In the genomic region with DNA sequence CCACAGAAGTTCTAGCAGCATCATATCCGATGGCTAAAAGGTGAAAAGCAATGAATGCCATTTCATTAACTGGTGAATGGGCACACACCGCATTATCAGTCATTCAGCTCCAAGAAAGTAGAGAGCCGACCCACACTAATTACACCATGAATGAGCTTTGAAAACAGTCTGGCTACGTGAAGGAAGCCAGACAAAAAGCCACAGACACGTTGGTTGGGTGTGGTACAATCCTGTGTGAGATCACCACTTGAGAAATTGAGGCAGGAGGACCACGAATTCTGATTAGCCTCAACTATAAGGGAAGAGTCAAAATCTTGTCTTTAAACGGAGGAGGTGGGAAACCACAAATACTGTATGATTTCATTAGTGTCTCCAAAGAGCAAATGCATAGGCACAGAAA, we compare ENCODE assay signal across 20 mouse cellular contexts. TPM values are rescaled to one million over a fixed set of nuclear protein-coding genes. Genes with fewer than 3 reads are reported as not detected.
DNase-seq lines count a peak whose midpoint lies in the region; ATAC-seq and TF ChIP-seq lines count a peak whose summit lies in the region.
"Had no signal": no experiment of that assay in that cellular context is flagged by ENCODE, and none has a peak within 500 bp of the region (broad histone marks: within the 10 kb centered on the region; RNA-seq: fewer than 3 reads in every experiment).

No protein-coding gene starts in this region.

- H3K9ac ChIP-seq in midbrain, embryonic 13.5 days (replicated peaks), result no peak overlapping the region
- H3K9ac ChIP-seq in midbrain, embryonic 11.5 days (ENCODE audit: low read length), result no peak overlapping the region
- no peak overlapping the region for H3K9ac ChIP-seq in hindbrain, embryonic 16.5 days (ENCODE audit: low read depth, low read length)
- no peak overlapping the region for H3K9ac ChIP-seq in neural tube, embryonic 14.5 days (replicated peaks; ENCODE audit: low read depth, low read length)
- H3K9ac ChIP-seq: liver, embryonic 15.5 days had no signal

- H3K27ac ChIP-seq in cerebellum, adult 2 months (ENCODE audit: insufficient read depth, low read length), result no peak overlapping the region
- no peak overlapping the region for H3K27ac ChIP-seq in midbrain, embryonic 13.5 days
- no peak overlapping the region for H3K27ac ChIP-seq in midbrain, embryonic 11.5 days (ENCODE audit: low read depth, low read length)
- H3K27ac ChIP-seq in hindbrain, embryonic 16.5 days (ENCODE audit: low read depth, low read length), result no peak overlapping the region
- no peak overlapping the region for H3K27ac ChIP-seq in neural tube, embryonic 14.5 days (ENCODE audit: low read depth, low read length)
- H3K27ac ChIP-seq in layer of hippocampus, adult 2 months, result no peak overlapping the region
- H3K27ac ChIP-seq: embryonic facial prominence, embryonic 13.5 days; heart, embryonic 13.5 days; liver, embryonic 15.5 days had no signal

- ATAC-seq in midbrain, embryonic 13.5 days, result no peak
- no peak for ATAC-seq in midbrain, embryonic 11.5 days (ENCODE audit: low FRiP score)
- ATAC-seq in hindbrain, embryonic 16.5 days, result no peak
- no peak for ATAC-seq in neural tube, embryonic 14.5 days (ENCODE audit: low read depth)
- no peak for ATAC-seq in megakaryocyte progenitor cell, adult 5-6 weeks (replicated peaks; ENCODE audit: poor library complexity)

- WGBS in cerebellum, adult 2 months, result 27% methylated on average over 7 of the region's 7 CpGs
- 28% methylated on average over 7 of the region's 7 CpGs for WGBS in midbrain, embryonic 13.5 days
- WGBS in midbrain, embryonic 11.5 days, result 35% methylated on average over 7 of the region's 7 CpGs
- WGBS in hindbrain, embryonic 16.5 days, result 18% methylated on average over 7 of the region's 7 CpGs
- WGBS in neural tube, embryonic 14.5 days, result 24% methylated on average over 7 of the region's 7 CpGs

- H3K27me3 ChIP-seq in cerebellum, adult 2 months (ENCODE audit: control insufficient read depth, insufficient read depth, low read length), result no peaks in the 10 kb centered on the region
- H3K27me3 ChIP-seq in midbrain, embryonic 13.5 days, result peaks cover 41% of the 10 kb centered on the region
- H3K27me3 ChIP-seq in midbrain, embryonic 11.5 days (ENCODE audit: control insufficient read depth, insufficient read depth, low read length), result peaks cover 27% of the 10 kb centered on the region
- H3K27me3 ChIP-seq in hindbrain, embryonic 16.5 days (replicated peaks; ENCODE audit: control insufficient read depth, insufficient read depth, low read length), result peaks cover 2% of the 10 kb centered on the region; the same call in 1 of the 2 replicates
- peaks cover 5% of the 10 kb centered on the region; the same call in 1 of the 2 replicates for H3K27me3 ChIP-seq in neural tube, embryonic 14.5 days (ENCODE audit: control insufficient read depth, insufficient read depth, low read length)

- TF ChIP-seq CTCF in cerebellum, adult 2 months (IDR thresholded peaks at IDR 0.05; ENCODE audit: borderline replicate concordance, insufficient read depth, low read depth, low read length), result no peak
- no peak for TF ChIP-seq CTCF in layer of hippocampus, adult 2 months (conservative IDR thresholded peaks at IDR 0.05)

- H3K4me1 ChIP-seq in cerebellum, adult 2 months (ENCODE audit: control insufficient read depth, insufficient read depth, low read length), result 0 out of 2 replicates have a peak, but pooled peaks cover 4% of the 10 kb centered on the region
- peaks cover 8% of the 10 kb centered on the region; the same call in 1 of the 2 replicates for H3K4me1 ChIP-seq in midbrain, embryonic 13.5 days (replicated peaks)
- H3K4me1 ChIP-seq in midbrain, embryonic 11.5 days (ENCODE audit: control insufficient read depth, insufficient read depth, low read length), result peaks cover 5% of the 10 kb centered on the region
- 0 out of 2 replicates have a peak, but pooled peaks cover 3% of the 10 kb centered on the region for H3K4me1 ChIP-seq in hindbrain, embryonic 16.5 days (ENCODE audit: control insufficient read depth, insufficient read depth, low read depth, low read length)
- H3K4me1 ChIP-seq in neural tube, embryonic 14.5 days (ENCODE audit: control insufficient read depth, insufficient read depth, low read length), result no peaks in the 10 kb centered on the region
- H3K4me1 ChIP-seq: embryonic facial prominence, embryonic 13.5 days had no signal

- no peaks in the 10 kb centered on the region for H3K9me3 ChIP-seq in midbrain, embryonic 13.5 days
- no peaks in the 10 kb centered on the region for H3K9me3 ChIP-seq in midbrain, embryonic 11.5 days (ENCODE audit: control insufficient read depth, low read length)
- no peaks in the 10 kb centered on the region for H3K9me3 ChIP-seq in hindbrain, embryonic 16.5 days (ENCODE audit: control insufficient read depth, low read length)
- no peaks in the 10 kb centered on the region for H3K9me3 ChIP-seq in neural tube, embryonic 14.5 days (ENCODE audit: control insufficient read depth, low read length)
- H3K9me3 ChIP-seq: embryonic facial prominence, embryonic 13.5 days; heart, embryonic 13.5 days; liver, embryonic 15.5 days had no signal

- H3K4me2 ChIP-seq in midbrain, embryonic 13.5 days (replicated peaks), result peak overlapping the region; percentile 28
- H3K4me2 ChIP-seq in midbrain, embryonic 11.5 days, result no peak overlapping the region
- peak overlapping the region; percentile 47 for H3K4me2 ChIP-seq in hindbrain, embryonic 16.5 days (ENCODE audit: low read length)
- peak overlapping the region; percentile 84; the same call in 1 of the 2 replicates for H3K4me2 ChIP-seq in neural tube, embryonic 14.5 days (ENCODE audit: low read depth, low read length)

- no peaks in the 10 kb centered on the region for H3K36me3 ChIP-seq in midbrain, embryonic 13.5 days
- H3K36me3 ChIP-seq in midbrain, embryonic 11.5 days (ENCODE audit: control insufficient read depth, insufficient read depth, low read length), result no peaks in the 10 kb centered on the region
- no peaks in the 10 kb centered on the region for H3K36me3 ChIP-seq in hindbrain, embryonic 16.5 days (ENCODE audit: control insufficient read depth, insufficient read depth, low read length)
- H3K36me3 ChIP-seq in neural tube, embryonic 14.5 days (ENCODE audit: control insufficient read depth, insufficient read depth, low read length), result no peaks in the 10 kb centered on the region
- H3K36me3 ChIP-seq: embryonic facial prominence, embryonic 13.5 days; heart, embryonic 13.5 days; liver, embryonic 15.5 days had no signal

- TF ChIP-seq POLR2A in cerebellum, adult 2 months (IDR thresholded peaks at IDR 0.05; ENCODE audit: borderline replicate concordance, insufficient read depth, low read length), result no peak

- peak overlapping the region; percentile 52 for H3K4me3 ChIP-seq in cerebellum, adult 2 months (replicated peaks; ENCODE audit: insufficient read depth, low read depth, low read length)
- H3K4me3 ChIP-seq in midbrain, embryonic 13.5 days (replicated peaks), result peak overlapping the region; percentile 15
- H3K4me3 ChIP-seq in midbrain, embryonic 11.5 days (ENCODE audit: low read depth, low read length), result no peak overlapping the region
- peak overlapping the region; percentile 73 for H3K4me3 ChIP-seq in hindbrain, embryonic 16.5 days (ENCODE audit: low read length)
- H3K4me3 ChIP-seq in neural tube, embryonic 14.5 days (ENCODE audit: low read depth, low read length), result peak overlapping the region; percentile 72; the same call in 1 of the 2 replicates
- no peak overlapping the region for H3K4me3 ChIP-seq in layer of hippocampus, adult 2 months

- no peak for DNase-seq in cerebellum, adult 2 months
- DNase-seq in cerebellum, adult 9-11 months, result no peak
- DNase-seq in midbrain, embryonic 11.5 days (ENCODE audit: low spot score, missing footprints), result no peak
- no peak for DNase-seq in layer of hippocampus, adult 2 months (ENCODE audit: low spot score in 2 of 2)
- DNase-seq: adrenal gland, adult 8-10 months; cerebellum, adult 11-12 months; heart, adult 11 months; kidney, adult 2 months; kidney, postnatal 14 days; layer of hippocampus, adult 9-11 months; lung, postnatal 10 days; right cerebral cortex, postnatal 4 days had no signal

RNA-seq across cellular contexts. Expression of gene Slc41a2, which starts 1.3 kb away (rescaled TPM):
- polyA plus RNA-seq in cerebellum, adult 2 months (2012; rRNA removed), result 11.7 and 12.4 TPM in 2 replicates
- polyA plus RNA-seq in midbrain, embryonic 13.5 days (2015; fragmentation: Nextera tagmentation; extraction: Ambion mirVana), result 3.4 TPM in 2 replicates
- 1.5 and 1.7 TPM in 2 replicates for polyA plus RNA-seq in midbrain, embryonic 11.5 days (2014; fragmentation: Nextera tagmentation; extraction: Ambion mirVana)
- polyA plus RNA-seq in hindbrain, embryonic 16.5 days (2015; fragmentation: Nextera tagmentation; extraction: Ambion mirVana), result 11.0 and 11.6 TPM in 2 replicates
- 13.2 and 14.1 TPM in 2 replicates for polyA plus RNA-seq in neural tube, embryonic 14.5 days (2014; fragmentation: Nextera tagmentation; extraction: Ambion mirVana)
- 0.05 and 0.15 TPM in 2 replicates for total RNA-seq in megakaryocyte progenitor cell, adult 5-6 weeks (2015)
- total RNA-seq in megakaryocyte progenitor cell, adult 5-6 weeks (2017), result 0.27 and 1.2 TPM in 2 replicates
- 10 to 100 TPM; 21.6 to 23.2 TPM for total RNA-seq in layer of hippocampus, adult 2 months (2021)
- total RNA-seq: hematopoietic stem cell, adult 5-6 weeks had no signal

RNA-seq across cellular contexts. Expression of gene D10Wsu102e, which starts 23.7 kb away (rescaled TPM):
- 1.7 and 1.9 TPM in 2 replicates for polyA plus RNA-seq in cerebellum, adult 2 months (2012; rRNA removed)
- polyA plus RNA-seq in midbrain, embryonic 13.5 days (2015; fragmentation: Nextera tagmentation; extraction: Ambion mirVana), result 0.94 and 0.95 TPM in 2 replicates
- 1.0 TPM in 2 replicates for polyA plus RNA-seq in midbrain, embryonic 11.5 days (2014; fragmentation: Nextera tagmentation; extraction: Ambion mirVana)
- polyA plus RNA-seq in hindbrain, embryonic 16.5 days (2015; fragmentation: Nextera tagmentation; extraction: Ambion mirVana), result 0.77 and 0.78 TPM in 2 replicates
- polyA plus RNA-seq in neural tube, embryonic 14.5 days (2014; fragmentation: Nextera tagmentation; extraction: Ambion mirVana), result 1.2 TPM in 2 replicates
- total RNA-seq in megakaryocyte progenitor cell, adult 5-6 weeks (2015), result 0.88 and 1.2 TPM in 2 replicates
- 0.87 and 1.0 TPM in 2 replicates for total RNA-seq in megakaryocyte progenitor cell, adult 5-6 weeks (2017)
- total RNA-seq in layer of hippocampus, adult 2 months (2021), result 1 to 10 TPM; 3.1 to 3.9 TPM

Comparison
In these comparisons a context has a peak if more than half of its experiments do, and no peak if none do; other contexts are left out.
1. H3K4me3 ChIP-seq: peak in cerebellum, adult 2 months (single experiment), midbrain, embryonic 13.5 days (single experiment), hindbrain, embryonic 16.5 days (single experiment) and neural tube, embryonic 14.5 days (single experiment); none in midbrain, embryonic 11.5 days (single experiment) and layer of hippocampus, adult 2 months (single experiment).